Mouse (Mus musculus) midbrain, postnatal 0 days (tissue): ENCODE results near the gene Unc45b. TPM values are rescaled to one million over a fixed set of nuclear protein-coding genes. Genes with fewer than 3 reads are reported as not detected.

Source experiments
- ATAC-seq: fragments of 200-750 bp; cut with Nextera tagmentation; 2 replicates; pipeline ENCODE4 v1.8.0; 2017; ENCODE audit warnings: moderate number of reproducible peaks, mild to moderate bottlenecking, moderate TSS enrichment, moderate library complexity; ENCODE audit not compliant: low FRiP score
- DNase-seq: peaks from one replicate; pipeline ENCODE4 v3.0.0-alpha.2; 2015; ENCODE audit warnings: low spot score
- H3K27ac ChIP-seq: fragments of 300-500 bp; sonication (generic); 2 replicates; pipeline ENCODE4 v1.5.1; 2014; ENCODE audit warnings: low read depth, mild to moderate bottlenecking, low read length, mixed read lengths
- H3K27me3 ChIP-seq: fragments of 300-500 bp; sonication (generic); 2 replicates; pipeline ENCODE4 v1.6.1; 2014; ENCODE audit warnings: low read length, control low read depth, mixed read lengths; ENCODE audit not compliant: insufficient read depth
- H3K36me3 ChIP-seq: fragments of 300-500 bp; sonication (generic); 2 replicates; pipeline ENCODE4 v1.6.1; 2014; ENCODE audit warnings: low read length, control low read depth, mixed read lengths; ENCODE audit not compliant: insufficient read depth
- H3K4me1 ChIP-seq: fragments of 300-500 bp; sonication (generic); 2 replicates; pipeline ENCODE4 v1.6.1; 2014; ENCODE audit warnings: mild to moderate bottlenecking, control low read depth, antibody characterized with exemption, low read length, mixed read lengths; ENCODE audit not compliant: insufficient read depth
- H3K4me2 ChIP-seq: fragments of 300-500 bp; sonication (generic); 2 replicates; pipeline ENCODE4 v1.6.1; 2014; ENCODE audit warnings: low read depth, mild to moderate bottlenecking, low read length, mixed read lengths; ENCODE audit not compliant: poor library complexity, severe bottlenecking
- H3K4me3 ChIP-seq: fragments of 300-500 bp; sonication (generic); 2 replicates; pipeline ENCODE4 v1.5.1; 2014; ENCODE audit warnings: low read depth, mild to moderate bottlenecking, low read length, moderate library complexity
- H3K9ac ChIP-seq: fragments of 300-500 bp; sonication (generic); replicated peaks from 2 replicates; pipeline ENCODE4 v1.6.1; 2014; ENCODE audit warnings: mild to moderate bottlenecking, low read length, moderate library complexity, mixed read lengths; ENCODE audit not compliant: poor library complexity, severe bottlenecking
- H3K9me3 ChIP-seq: fragments of 300-500 bp; sonication (generic); 2 replicates; pipeline ENCODE4 v1.6.1; 2016; ENCODE audit warnings: low read length, control low read depth
- CTCF ChIP-seq: IDR thresholded peaks from 2 replicates; pipeline ENCODE4 v1.5.1; 2016; ENCODE audit warnings: antibody characterized with exemption, mild to moderate bottlenecking
- WGBS: fragments of 180-500 bp; shearing (Covaris S2); extraction: QIAGEN DNeasy Blood & Tissue Kit; methylation state at CpG from one replicate; pipeline ENCODE4 v1.1.7; 2014; 5-methylcytosine and 5-hydroxymethylcytosine counted together
- polyA plus RNA-seq: library from polyadenylated mRNA; unstranded; fragments of >200 nt; fragmentation: Nextera tagmentation; extraction: Ambion mirVana; gene quantifications from 2 replicates; pipeline ENCODE4 v1.2.1, GENCODE M21; 2015
- total RNA-seq: library from RNA; depleted of rRNA; stranded (reverse); fragments of >200 nt; gene quantifications from 2 replicates; pipeline ENCODE4 v1.2.3, GENCODE M21; 2014

Gene Unc45b
- total and polyA plus RNA-seq, 2 experiments from 2014 or later: 0.05 to 2.9 TPM

- 55% methylated on average over 6 of the region's 6 CpGs for WGBS
- H3K4me2 ChIP-seq: no peak overlapping the region
- TF ChIP-seq CTCF: no peak
- H3K4me1 ChIP-seq: no peaks in the 10 kb centered on the region
- ATAC-seq (no peak), DNase-seq (no peak)
- no peak overlapping the region for H3K9ac ChIP-seq
- no peak overlapping the region for H3K4me3 ChIP-seq
- H3K27me3 ChIP-seq: 0 out of 2 replicates have a peak, but pooled peaks cover 3% of the 10 kb centered on the region
- H3K27ac ChIP-seq: no peak overlapping the region
- H3K36me3 ChIP-seq: no peaks in the 10 kb centered on the region
- H3K9me3 ChIP-seq: no peaks in the 10 kb centered on the region
Observed at GRCm38 (mm10) chr11:82943336-82943735, 33.0 kb downstream of the Unc45b start.

- Histone ChIP-seq H3K9ac (no peak overlapping the region), H3K27me3 (peaks cover 11% of the 10 kb centered on the region), H3K4me1 (no peaks in the 10 kb centered on the region), H3K4me2 (no peak overlapping the region), H3K4me3 (no peak overlapping the region), H3K36me3 (no peaks in the 10 kb centered on the region), H3K27ac (no peak overlapping the region), H3K9me3 (no peaks in the 10 kb centered on the region)
- TF ChIP-seq CTCF: no peak
- DNase-seq: no peak
- WGBS: 60% methylated on average over 2 of the region's 2 CpGs
- ATAC-seq: no peak
Observed at GRCm38 (mm10) chr11:82945636-82946035, 35.3 kb downstream of the Unc45b start.

GRCm38 (mm10) chr11:82947457-82947856, 37.1 kb downstream of the Unc45b start:
- no peak for TF ChIP-seq CTCF
- ATAC-seq (no peak), DNase-seq (no peak)
- no peaks in the 10 kb centered on the region for H3K9me3 ChIP-seq
- H3K9ac ChIP-seq: no peak overlapping the region
- no peaks in the 10 kb centered on the region for H3K36me3 ChIP-seq
- H3K4me1 ChIP-seq: no peaks in the 10 kb centered on the region
- H3K4me3 ChIP-seq: no peak overlapping the region
- H3K27ac ChIP-seq: no peak overlapping the region
- 37% methylated on average over 4 of the region's 4 CpGs for WGBS
- H3K27me3 ChIP-seq: peaks cover 24% of the 10 kb centered on the region
- H3K4me2 ChIP-seq: no peak overlapping the region

GRCm38 (mm10) chr11:82949036-82949435, 38.7 kb downstream of the Unc45b start:
- ATAC-seq (no peak), DNase-seq (no peak)
- Histone ChIP-seq H3K4me3 (no peak overlapping the region), H3K27ac (no peak overlapping the region), H3K4me2 (no peak overlapping the region), H3K9me3 (no peaks in the 10 kb centered on the region), H3K36me3 (no peaks in the 10 kb centered on the region), H3K27me3 (peaks cover 27% of the 10 kb centered on the region), H3K9ac (no peak overlapping the region), H3K4me1 (no peaks in the 10 kb centered on the region)
- TF ChIP-seq CTCF: no peak
- WGBS: 85% methylated on average over 9 of the region's 9 CpGs

GRCm38 (mm10) chr11:82950736-82951481, 40.6 kb downstream of the Unc45b start, which contains the start of gene Slfn5:
TSS of gene Slfn5 (plus strand) at chr11:82951349.
- 9% methylated on average over 10 of the region's 10 CpGs for WGBS
- H3K27me3 ChIP-seq: peaks cover 27% of the 10 kb centered on the region
- H3K27ac ChIP-seq: no peak within 1 kb of the TSS
- TF ChIP-seq CTCF: no peak
- H3K36me3 ChIP-seq: no peaks in the 10 kb centered on the region
- no peak within 1 kb of the TSS for H3K9ac ChIP-seq
- H3K4me3 ChIP-seq: peak within 1 kb of the TSS; percentile 5; the same call in 1 of the 2 replicates
- H3K4me1 ChIP-seq: no peaks in the 10 kb centered on the region
- ATAC-seq (no peak), DNase-seq (no peak)
- no peaks in the 10 kb centered on the region for H3K9me3 ChIP-seq
- peak within 1 kb of the TSS; percentile 1; the same call in 1 of the 2 replicates for H3K4me2 ChIP-seq

GRCm38 (mm10) chr11:82951865-82952611, 41.7 kb downstream of the Unc45b start:
- H3K4me1 ChIP-seq: no peaks in the 10 kb centered on the region
- H3K36me3 ChIP-seq: no peaks in the 10 kb centered on the region
- H3K4me2 ChIP-seq: peak overlapping the region; percentile 1; the same call in 1 of the 2 replicates
- ATAC-seq (no peak), DNase-seq (no peak)
- peak overlapping the region; percentile 5; the same call in 1 of the 2 replicates for H3K4me3 ChIP-seq
- 10% methylated on average over 28 of the region's 28 CpGs for WGBS
- no peak for TF ChIP-seq CTCF
- H3K27me3 ChIP-seq: peaks cover 27% of the 10 kb centered on the region
- H3K9me3 ChIP-seq: no peaks in the 10 kb centered on the region
- no peak overlapping the region for H3K27ac ChIP-seq
- no peak overlapping the region for H3K9ac ChIP-seq
